Mouse (Mus musculus) MEL (cell line): ENCODE results near the gene Chkb. TPM values are rescaled to one million over a fixed set of nuclear protein-coding genes. Genes with fewer than 3 reads are reported as not detected.
A peak's percentile ranks its signal among the peaks of the same experiment; 100 is the strongest.

Source experiments
- DNase-seq: peaks from one replicate; pipeline ENCODE4 v3.0.0; 2011; ENCODE audit warnings: low read depth, low spot score
- H3K27ac ChIP-seq: 2 replicates; pipeline ENCODE4 v1.5.1; 2012; ENCODE audit warnings: low read depth, mild to moderate bottlenecking, control low read depth, low read length, moderate library complexity; ENCODE audit not compliant: control insufficient read depth
- H3K27me3 ChIP-seq, 2 experiments: fragments of 150-350 bp in 1 of 2; sonication (generic) in 1 of 2; 2 replicates each; pipeline ENCODE4 v1.6.1; 2012; ENCODE audit warnings: low read length in 2 of 2, mild to moderate bottlenecking in 2 of 2, improper control_type of control experiment in 1 of 2, moderate library complexity in 1 of 2; ENCODE audit not compliant: insufficient read depth in 2 of 2, control insufficient read depth in 1 of 2
- H3K36me3 ChIP-seq, 2 experiments: 2 replicates each; pipeline ENCODE4 v1.6.1; 2012 to 2014; ENCODE audit warnings: low read length in 2 of 2, improper control_type of control experiment in 1 of 2, inconsistent platforms in 1 of 2, mild to moderate bottlenecking in 1 of 2; ENCODE audit not compliant: insufficient read depth in 2 of 2, control insufficient read depth in 1 of 2
- H3K4me1 ChIP-seq, 2 experiments: fragments of 150-350 bp in 1 of 2; sonication (generic) in 1 of 2; 2 replicates each; pipeline ENCODE4 v1.6.1; 2012; ENCODE audit warnings: low read length in 2 of 2, improper control_type of control experiment in 1 of 2, mild to moderate bottlenecking in 1 of 2; ENCODE audit not compliant: insufficient read depth in 2 of 2, control insufficient read depth in 1 of 2
- H3K4me3 ChIP-seq, 2 experiments: fragments of 150-350 bp in 1 of 2; sonication (generic) in 1 of 2; 2 replicates each; pipeline ENCODE4 v1.5.1; 2012; ENCODE audit warnings: low read depth in 2 of 2, low read length in 2 of 2, mild to moderate bottlenecking in 2 of 2, moderate library complexity in 2 of 2, control low read depth in 1 of 2, improper control_type of control experiment in 1 of 2; ENCODE audit not compliant: control insufficient read depth in 1 of 2, insufficient read depth in 1 of 2
- H3K79me2 ChIP-seq: 2 replicates; pipeline ENCODE4 v1.6.1; 2012; ENCODE audit warnings: mild to moderate bottlenecking, low read length, moderate library complexity; ENCODE audit not compliant: control insufficient read depth, poor library complexity, insufficient read depth
- H3K9ac ChIP-seq: 2 replicates; pipeline ENCODE4 v1.6.1; 2012; ENCODE audit warnings: low read depth, mild to moderate bottlenecking, control low read depth, low read length, moderate library complexity; ENCODE audit not compliant: control insufficient read depth, poor library complexity, severe bottlenecking
- H3K9me3 ChIP-seq: fragments of 150-350 bp; sonication (generic); replicated peaks from 2 replicates; pipeline ENCODE4 v1.6.1; 2012; ENCODE audit warnings: mild to moderate bottlenecking, low read length, improper control_type of control experiment, moderate library complexity; ENCODE audit not compliant: insufficient read depth
- CHD1 ChIP-seq: IDR thresholded peaks from 2 replicates; pipeline ENCODE4 v1.6.1; 2012; ENCODE audit warnings: low read depth, mild to moderate bottlenecking, inconsistent platforms, low read length, improper control_type of control experiment
- CTCF ChIP-seq, 3 experiments: IDR thresholded peaks in 2 of 3; conservative IDR thresholded peaks in 1 of 3; 2 replicates each; pipeline ENCODE4 v1.5.1; 2011 to 2012; ENCODE audit warnings: low read length in 3 of 3, low read depth in 2 of 3, mild to moderate bottlenecking in 2 of 3, improper control_type of control experiment in 1 of 3, inconsistent platforms in 1 of 3, mixed read lengths in 1 of 3, moderate library complexity in 1 of 3; ENCODE audit not compliant: control insufficient read depth in 1 of 3, insufficient read depth in 1 of 3, poor library complexity in 1 of 3, severe bottlenecking in 1 of 3
- E2F4 ChIP-seq: IDR thresholded peaks from 2 replicates; pipeline ENCODE4 v1.6.1; 2011; ENCODE audit warnings: low read depth, low read length, improper control_type of control experiment, borderline replicate concordance
- ELF1 ChIP-seq: IDR thresholded peaks from 2 replicates; pipeline ENCODE4 v1.6.1; 2014; ENCODE audit warnings: low read depth, mild to moderate bottlenecking, inconsistent platforms, low read length, improper control_type of control experiment, moderate library complexity
- ETS1 ChIP-seq: IDR thresholded peaks from 2 replicates; pipeline ENCODE4 v1.6.1; 2012; ENCODE audit warnings: low read depth, mild to moderate bottlenecking, inconsistent platforms, low read length, improper control_type of control experiment, moderate library complexity
- GABPA ChIP-seq: IDR thresholded peaks from 2 replicates; pipeline ENCODE4 v1.6.1; 2012; ENCODE audit warnings: low read depth, mild to moderate bottlenecking, inconsistent platforms, low read length, improper control_type of control experiment, moderate library complexity
- HCFC1 ChIP-seq: IDR thresholded peaks from 2 replicates; pipeline ENCODE4 v1.6.1; 2012; ENCODE audit warnings: low read depth, mild to moderate bottlenecking, inconsistent platforms, low read length, improper control_type of control experiment, moderate library complexity
- JUND ChIP-seq: IDR thresholded peaks from 2 replicates; pipeline ENCODE4 v1.6.1; 2011; ENCODE audit warnings: low read depth, mild to moderate bottlenecking, improper control_type of control experiment, low read length
- MAZ ChIP-seq: IDR thresholded peaks from 2 replicates; pipeline ENCODE4 v1.6.1; 2012; ENCODE audit warnings: low read depth, mild to moderate bottlenecking, inconsistent platforms, low read length, improper control_type of control experiment
- MEF2A ChIP-seq: IDR thresholded peaks from 2 replicates; pipeline ENCODE4 v1.6.1; 2014; ENCODE audit warnings: low read depth, mild to moderate bottlenecking, inconsistent platforms, low read length, improper control_type of control experiment; ENCODE audit not compliant: poor library complexity, insufficient replicate concordance, severe bottlenecking; ENCODE audit errors: extremely low read depth
- MYB ChIP-seq: IDR thresholded peaks from 2 replicates; pipeline ENCODE4 v1.6.1; 2011; ENCODE audit warnings: mild to moderate bottlenecking, low read depth, low read length, improper control_type of control experiment
- MYC ChIP-seq: IDR thresholded peaks from 2 replicates; pipeline ENCODE4 v1.6.1; 2011; ENCODE audit warnings: low read depth, mild to moderate bottlenecking, low read length, improper control_type of control experiment, moderate library complexity
- NELFE ChIP-seq: IDR thresholded peaks from 2 replicates; pipeline ENCODE4 v1.6.1; 2011; ENCODE audit warnings: low read depth, low read length, improper control_type of control experiment
- NRF1 ChIP-seq: IDR thresholded peaks from 2 replicates; pipeline ENCODE4 v1.6.1; 2014; ENCODE audit warnings: low read depth, mild to moderate bottlenecking, inconsistent platforms, low read length, improper control_type of control experiment, moderate library complexity; ENCODE audit not compliant: poor library complexity, insufficient read depth, severe bottlenecking
- RAD21 ChIP-seq: IDR thresholded peaks from 2 replicates; pipeline ENCODE4 v1.6.1; 2011; ENCODE audit warnings: mild to moderate bottlenecking, low read depth, low read length, improper control_type of control experiment
- RCOR1 ChIP-seq: IDR thresholded peaks from 2 replicates; pipeline ENCODE4 v1.6.1; 2012; ENCODE audit warnings: low read depth, mild to moderate bottlenecking, inconsistent platforms, low read length, improper control_type of control experiment
- SMC3 ChIP-seq: IDR thresholded peaks from 2 replicates; pipeline ENCODE4 v1.6.1; 2011; ENCODE audit warnings: low read depth, low read length, improper control_type of control experiment
- TBP ChIP-seq: IDR thresholded peaks from 2 replicates; pipeline ENCODE4 v1.8.0; 2011; ENCODE audit warnings: low read depth, low read length, improper control_type of control experiment
- UBTF ChIP-seq: IDR thresholded peaks from 2 replicates; pipeline ENCODE4 v1.6.1; 2012; ENCODE audit warnings: low read depth, mild to moderate bottlenecking, inconsistent platforms, low read length, improper control_type of control experiment, moderate library complexity, borderline replicate concordance; ENCODE audit not compliant: insufficient read depth
- USF2 ChIP-seq, 2 experiments: IDR thresholded peaks; 2 replicates each; pipeline ENCODE4 v1.6.1; 2011 to 2012; ENCODE audit warnings: improper control_type of control experiment in 2 of 2, low read length in 2 of 2, borderline replicate concordance in 1 of 2, inconsistent platforms in 1 of 2, low read depth in 1 of 2, mild to moderate bottlenecking in 1 of 2; ENCODE audit not compliant: insufficient read depth in 1 of 2
- ZC3H11A ChIP-seq: IDR thresholded peaks from 2 replicates; pipeline ENCODE4 v1.6.1; 2012; ENCODE audit warnings: low read depth, mild to moderate bottlenecking, inconsistent platforms, low read length, improper control_type of control experiment
- ZKSCAN1 ChIP-seq: IDR thresholded peaks from 2 replicates; pipeline ENCODE4 v1.6.1; 2012; ENCODE audit warnings: low read depth, mild to moderate bottlenecking, inconsistent platforms, low read length, improper control_type of control experiment, moderate library complexity
- ZMIZ1 ChIP-seq: IDR thresholded peaks from 2 replicates; pipeline ENCODE4 v1.6.1; 2012; ENCODE audit warnings: low read depth, mild to moderate bottlenecking, inconsistent platforms, low read length, improper control_type of control experiment, moderate library complexity
- polyA plus RNA-seq, 2 experiments: library from polyadenylated mRNA; stranded (reverse) in 1 of 2; unstranded in 1 of 2; fragments of >175 nt in 1 of 2; fragments of >200 nt in 1 of 2; gene quantifications; 2 replicates each; pipeline versions ENCODE4 v1.2.1 to v1.2.4; 2012; ENCODE audit warnings: low replicate concordance in 2 of 2, low read depth in 1 of 2; ENCODE audit not compliant: insufficient read length in 2 of 2, insufficient read depth in 1 of 2, missing spikeins in 1 of 2
- total RNA-seq: library from RNA; depleted of rRNA; stranded (reverse); fragments of 300-350 nt; gene quantifications from 2 replicates; pipeline ENCODE4 v1.2.3, GENCODE M21; 2012

Gene Chkb
- total and polyA plus RNA-seq, 3 experiments = 19.3 to 51.3 TPM; not detected in 1

GRCm38 (mm10) chr15:89430341-89430740 is 633 bp upstream of the Chkb start:
- H3K36me3 ChIP-seq = peaks cover 0 to 5% of the 10 kb centered on the region in 2 experiments; a peak in 2 of 4 replicates

DNA sequence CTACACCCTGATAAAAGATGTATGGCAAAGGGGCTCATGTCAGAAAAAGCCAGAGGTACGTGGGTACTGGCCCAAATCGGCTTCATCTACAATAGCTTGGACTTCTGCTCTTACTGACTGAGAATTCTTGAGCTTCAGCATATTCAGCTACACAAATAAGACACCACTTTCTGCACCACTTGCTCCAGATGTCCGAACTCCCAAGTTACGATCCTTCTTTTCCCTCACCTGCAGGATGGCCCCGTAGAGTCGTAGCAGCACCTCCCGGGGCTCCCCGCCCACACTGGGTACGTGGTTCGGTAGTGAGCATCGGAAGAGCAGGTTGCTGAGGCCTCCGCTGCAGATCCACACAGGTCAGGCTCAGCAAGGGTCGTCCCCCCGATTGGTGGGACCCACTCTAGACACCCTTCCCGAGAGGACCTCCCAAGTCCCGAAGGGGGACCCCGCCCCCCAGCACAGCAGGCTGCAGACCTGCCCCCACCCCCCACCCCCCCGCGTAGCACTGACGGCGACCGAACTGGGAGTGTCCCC is 822 bp downstream of the Chkb start:
- Histone ChIP-seq H3K27me3 (no peaks in the 10 kb centered on the region), H3K9ac (peak overlapping the region; percentile 69)

More at GRCm38 (mm10) chr15:89430341-89430740, 633 bp upstream of the Chkb start:
- Histone ChIP-seq H3K4me1 (peaks cover 0 to 9% of the 10 kb centered on the region in 2 experiments; a peak in 1 of 4 replicates), H3K9me3 (no peaks in the 10 kb centered on the region), H3K4me3 (peak overlapping the region; percentile 75 to 84), H3K27ac (peak overlapping the region; percentile 94), H3K79me2 (no peaks in the 10 kb centered on the region; the same call in 1 of the 2 replicates), H3K9ac (peak overlapping the region; percentile 88), H3K27me3 (no peaks in the 10 kb centered on the region)
- peak; percentile 70 for DNase-seq
- TF ChIP-seq MYC = 0 out of 2 replicates have a peak, but pooled peaks have one; percentile 70
- peak; percentile 39; the same call in 1 of the 2 replicates for TF ChIP-seq E2F4
- TF ChIP-seq ZC3H11A = no peak
- TF ChIP-seq ELF1 = no peak
- no peak for TF ChIP-seq ZMIZ1
- TF ChIP-seq MYB = no peak
- no peak for TF ChIP-seq CHD1
- TF ChIP-seq UBTF = no peak
- peak in 2 of 3 experiments; percentile 17 to 27; a peak in 2 of 6 replicates for TF ChIP-seq CTCF (IDR thresholded peaks at IDR 0.05 in 2 of 3, conservative IDR thresholded peaks at IDR 0.05 in 1 of 3; ENCODE audit: control insufficient read depth in 1 of 3, insufficient read depth in 1 of 3, low read depth in 2 of 3, low read length in 3 of 3, poor library complexity in 1 of 3, severe bottlenecking in 1 of 3)
- no peak for TF ChIP-seq GABPA
- peak; percentile 12 for TF ChIP-seq RAD21
- no peak for TF ChIP-seq NRF1
- TF ChIP-seq HCFC1 = no peak
- TF ChIP-seq MEF2A = no peak

More for the DNA sequence above, 822 bp downstream of the Chkb start:
- no peak for TF ChIP-seq UBTF
- TF ChIP-seq ZKSCAN1 = no peak
- no peak for TF ChIP-seq RAD21
- no peak for TF ChIP-seq ZC3H11A
- TF ChIP-seq JUND = no peak
- no peak for TF ChIP-seq NRF1
- no peak for TF ChIP-seq MYB
- no peak for TF ChIP-seq USF2 (IDR thresholded peaks at IDR 0.05; ENCODE audit: borderline replicate concordance in 1 of 2, insufficient read depth in 1 of 2, low read depth in 1 of 2, low read length in 2 of 2)
- TF ChIP-seq MAZ = no peak
- no peak for TF ChIP-seq RCOR1
- TF ChIP-seq NELFE = no peak
- TF ChIP-seq TBP = no peak
- no peak for TF ChIP-seq ETS1
- no peak for TF ChIP-seq ELF1
- TF ChIP-seq SMC3 = no peak
- H3K4me1 ChIP-seq = peaks cover 0 to 9% of the 10 kb centered on the region in 2 experiments; a peak in 1 of 4 replicates
- no peaks in the 10 kb centered on the region for H3K9me3 ChIP-seq
- H3K36me3 ChIP-seq = peaks cover 0 to 5% of the 10 kb centered on the region in 2 experiments; a peak in 2 of 4 replicates
- H3K4me3 ChIP-seq = peak overlapping the region; percentile 75 to 84
- H3K79me2 ChIP-seq = no peaks in the 10 kb centered on the region; the same call in 1 of the 2 replicates
- no peak for DNase-seq
- no peak overlapping the region for H3K27ac ChIP-seq
